Mouse (Mus musculus) cortical plate, adult 2 months (tissue): Measurements from ENCODE around the gene Gria1.

ENCODE experiments used
- CTCF ChIP-seq: fragments of 200-500 bp; IDR thresholded peaks from 2 replicates; pipeline ENCODE4 v1.5.1; 2011; ENCODE audit warnings: mild to moderate bottlenecking, control low read depth, low read length; ENCODE audit not compliant: insufficient read depth; ENCODE audit errors: extremely low read depth
- POLR2A ChIP-seq: fragments of 200-500 bp; IDR thresholded peaks from 2 replicates; pipeline ENCODE4 v1.6.1; 2011; ENCODE audit warnings: mild to moderate bottlenecking, low read length, control low read depth; ENCODE audit not compliant: insufficient read depth; ENCODE audit errors: extremely low read depth

DNA sequence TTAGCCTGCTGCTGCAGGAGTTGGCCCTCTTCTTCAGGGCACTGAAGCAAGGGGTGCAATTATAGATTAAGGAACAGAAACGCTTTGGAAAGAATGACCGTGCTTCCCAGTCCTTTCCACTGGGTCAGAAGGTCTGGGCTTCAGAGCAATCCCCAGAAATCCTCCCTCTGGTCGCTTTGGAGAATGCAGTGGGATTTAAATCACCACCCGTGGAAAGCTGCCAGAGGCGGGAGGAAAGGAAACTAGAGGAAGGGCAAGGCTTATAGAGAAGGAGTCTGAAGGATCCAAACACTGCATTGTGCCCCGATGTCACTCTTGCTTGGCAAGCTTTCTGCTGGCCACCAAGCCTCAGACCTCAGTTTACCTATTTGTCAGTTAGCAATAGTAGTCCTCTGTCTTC lies 193.2 kb downstream of the Gria1 start:
- no peak for TF ChIP-seq CTCF
- TF ChIP-seq POLR2A = no peak
